Mouse (Mus musculus) CH12.LX (cell line): ENCODE results near the gene Alcam. TPM values are rescaled to one million over a fixed set of nuclear protein-coding genes. Genes with fewer than 3 reads are reported as not detected.

ENCODE experiments used
- DNase-seq: peaks from one replicate; pipeline ENCODE4 v3.0.0-alpha.2; 2013; ENCODE audit errors: extremely low read depth
- H3K27ac ChIP-seq: 2 replicates; pipeline ENCODE4 v1.5.1; 2012; ENCODE audit warnings: low read depth, mild to moderate bottlenecking, control low read depth, moderate library complexity; ENCODE audit not compliant: insufficient read depth
- H3K27me3 ChIP-seq: replicated peaks from 2 replicates; pipeline ENCODE3; 2012; ENCODE audit warnings: inconsistent platforms
- H3K36me3 ChIP-seq, 2 experiments: replicated peaks in 1 of 2; 2 replicates each; pipeline versions ENCODE3 to v1.6.1; 2012; ENCODE audit warnings: inconsistent platforms in 1 of 2, low read length in 1 of 2, mild to moderate bottlenecking in 1 of 2, mixed read lengths in 1 of 2, moderate library complexity in 1 of 2; ENCODE audit not compliant: control insufficient read depth in 1 of 2, insufficient read depth in 1 of 2
- H3K4me1 ChIP-seq, 2 experiments: 2 replicates each; pipeline ENCODE4 v1.6.1; 2012; ENCODE audit warnings: inconsistent platforms in 1 of 2, moderate library complexity in 1 of 2; ENCODE audit not compliant: insufficient read depth in 2 of 2, control insufficient read depth in 1 of 2
- H3K4me2 ChIP-seq: 2 replicates; pipeline ENCODE4 v1.6.1; 2012; ENCODE audit warnings: low read depth, mild to moderate bottlenecking, control low read depth; ENCODE audit not compliant: poor library complexity, insufficient read depth, severe bottlenecking
- H3K4me3 ChIP-seq, 3 experiments: fragments of 150-350 bp in 1 of 3; sonication (generic) in 1 of 3; replicated peaks in 1 of 3; 2 replicates each; pipeline versions ENCODE3 to v1.5.1; 2011 to 2012; ENCODE audit warnings: low read depth in 2 of 3, low read length in 2 of 3, mild to moderate bottlenecking in 2 of 3, moderate library complexity in 2 of 3, control low read depth in 1 of 3, improper control_type of control experiment in 1 of 3, inconsistent platforms in 1 of 3, mixed read lengths in 1 of 3; ENCODE audit not compliant: poor library complexity in 1 of 3
- H3K79me2 ChIP-seq: replicated peaks from 2 replicates; pipeline ENCODE4 v1.6.1; 2012; ENCODE audit warnings: mild to moderate bottlenecking, moderate library complexity; ENCODE audit not compliant: control insufficient read depth, poor library complexity, insufficient read depth, severe bottlenecking; ENCODE audit errors: extremely low read depth
- H3K9ac ChIP-seq: 2 replicates; pipeline ENCODE4 v1.6.1; 2012; ENCODE audit warnings: low read depth, mild to moderate bottlenecking, control low read depth, moderate library complexity; ENCODE audit not compliant: insufficient read depth
- H3K9me3 ChIP-seq: replicated peaks from 2 replicates; pipeline ENCODE3; 2012; ENCODE audit warnings: low read length, inconsistent platforms, mixed read lengths
- CHD1 ChIP-seq: IDR thresholded peaks from 2 replicates; pipeline ENCODE4 v1.6.1; 2012; ENCODE audit warnings: low read depth, low read length, improper control_type of control experiment, inconsistent platforms
- CHD2 ChIP-seq: IDR thresholded peaks from 2 replicates; pipeline ENCODE4 v1.6.1; 2011; ENCODE audit warnings: low read length, improper control_type of control experiment
- CTCF ChIP-seq, 2 experiments: IDR thresholded peaks in 1 of 2; conservative IDR thresholded peaks in 1 of 2; 2 replicates each; pipeline ENCODE4 v1.5.1; 2011 to 2012; ENCODE audit warnings: low read depth in 2 of 2, low read length in 2 of 2, improper control_type of control experiment in 1 of 2, inconsistent platforms in 1 of 2, mild to moderate bottlenecking in 1 of 2, moderate library complexity in 1 of 2
- E2F4 ChIP-seq: IDR thresholded peaks from 2 replicates; pipeline ENCODE4 v1.6.1; 2011; ENCODE audit warnings: low read depth, low read length, improper control_type of control experiment; ENCODE audit not compliant: insufficient replicate concordance
- ELF1 ChIP-seq: IDR thresholded peaks from 2 replicates; pipeline ENCODE4 v1.6.1; 2014; ENCODE audit warnings: low read depth, mild to moderate bottlenecking, inconsistent platforms, low read length, improper control_type of control experiment
- EP300 ChIP-seq: IDR thresholded peaks from 2 replicates; pipeline ENCODE4 v1.6.1; 2011; ENCODE audit warnings: low read length, improper control_type of control experiment
- ETS1 ChIP-seq: conservative IDR thresholded peaks from 2 replicates; pipeline ENCODE4 v1.6.1; 2012; ENCODE audit warnings: low read depth, mild to moderate bottlenecking, inconsistent platforms, low read length, improper control_type of control experiment, moderate library complexity
- GABPA ChIP-seq: IDR thresholded peaks from 2 replicates; pipeline ENCODE4 v1.6.1; 2012; ENCODE audit warnings: low read depth, low read length, improper control_type of control experiment, inconsistent platforms; ENCODE audit not compliant: insufficient replicate concordance
- IRF4 ChIP-seq: IDR thresholded peaks from 2 replicates; pipeline ENCODE4 v1.6.1; 2014; ENCODE audit warnings: low read depth, mild to moderate bottlenecking, inconsistent platforms, low read length, improper control_type of control experiment
- JUN ChIP-seq: IDR thresholded peaks from 2 replicates; pipeline ENCODE4 v1.6.1; 2011; ENCODE audit warnings: low read depth, mild to moderate bottlenecking, low read length, improper control_type of control experiment, moderate library complexity; ENCODE audit not compliant: insufficient read depth
- JUND ChIP-seq: conservative IDR thresholded peaks from 2 replicates; pipeline ENCODE4 v1.6.1; 2011; ENCODE audit warnings: low read depth, low read length, improper control_type of control experiment
- KAT2A ChIP-seq: IDR thresholded peaks from 2 replicates; pipeline ENCODE4 v1.6.1; 2012; ENCODE audit warnings: low read length, improper control_type of control experiment, inconsistent platforms; ENCODE audit not compliant: insufficient replicate concordance
- MAFK ChIP-seq: IDR thresholded peaks from 2 replicates; pipeline ENCODE4 v1.6.1; 2011; ENCODE audit warnings: low read length, improper control_type of control experiment; ENCODE audit not compliant: insufficient replicate concordance
- MYC ChIP-seq: IDR thresholded peaks from 2 replicates; pipeline ENCODE4 v1.6.1; 2011; ENCODE audit warnings: low read depth, mild to moderate bottlenecking, improper control_type of control experiment, low read length
- NELFE ChIP-seq: IDR thresholded peaks from 2 replicates; pipeline ENCODE4 v1.6.1; 2011; ENCODE audit warnings: low read depth, low read length, improper control_type of control experiment
- NRF1 ChIP-seq: IDR thresholded peaks from 2 replicates; pipeline ENCODE4 v1.6.1; 2014; ENCODE audit warnings: low read depth, mild to moderate bottlenecking, inconsistent platforms, low read length, improper control_type of control experiment, moderate library complexity
- PAX5 ChIP-seq: IDR thresholded peaks from 2 replicates; pipeline ENCODE4 v1.6.1; 2012; ENCODE audit warnings: low read length, inconsistent platforms, mixed read lengths
- POLR2AphosphoS2 ChIP-seq: IDR thresholded peaks from 2 replicates; pipeline ENCODE4 v1.6.1; 2011; ENCODE audit warnings: low read depth, low read length, improper control_type of control experiment
- RAD21 ChIP-seq: IDR thresholded peaks from 2 replicates; pipeline ENCODE4 v1.6.1; 2011; ENCODE audit warnings: low read depth, mild to moderate bottlenecking, low read length, improper control_type of control experiment, moderate library complexity
- SIN3A ChIP-seq: IDR thresholded peaks from 2 replicates; pipeline ENCODE4 v1.6.1; 2012; ENCODE audit warnings: low read length, improper control_type of control experiment, inconsistent platforms
- SMC3 ChIP-seq: IDR thresholded peaks from 2 replicates; pipeline ENCODE4 v1.6.1; 2011; ENCODE audit warnings: low read depth, low read length, improper control_type of control experiment
- TBP ChIP-seq: conservative IDR thresholded peaks from 2 replicates; pipeline ENCODE4 v1.6.1; 2011; ENCODE audit warnings: low read depth, low read length, improper control_type of control experiment
- TCF12 ChIP-seq: IDR thresholded peaks from 2 replicates; pipeline ENCODE4 v1.6.1; 2014; ENCODE audit warnings: low read depth, mild to moderate bottlenecking, inconsistent platforms, low read length, improper control_type of control experiment
- UBTF ChIP-seq: IDR thresholded peaks from 2 replicates; pipeline ENCODE4 v1.6.1; 2012; ENCODE audit warnings: low read depth, mild to moderate bottlenecking, inconsistent platforms, low read length, improper control_type of control experiment, moderate library complexity
- USF1 ChIP-seq: IDR thresholded peaks from 2 replicates; pipeline ENCODE4 v1.6.1; 2014; ENCODE audit warnings: low read depth, mild to moderate bottlenecking, inconsistent platforms, low read length, improper control_type of control experiment
- ZC3H11A ChIP-seq: IDR thresholded peaks from 2 replicates; pipeline ENCODE4 v1.6.1; 2012; ENCODE audit warnings: low read depth, mild to moderate bottlenecking, inconsistent platforms, low read length, improper control_type of control experiment
- ZKSCAN1 ChIP-seq: IDR thresholded peaks from 2 replicates; pipeline ENCODE4 v1.6.1; 2012; ENCODE audit warnings: low read depth, inconsistent platforms, low read length, improper control_type of control experiment, borderline replicate concordance
- ZMIZ1 ChIP-seq: IDR thresholded peaks from 2 replicates; pipeline ENCODE4 v1.6.1; 2012; ENCODE audit warnings: low read depth, mild to moderate bottlenecking, inconsistent platforms, low read length, improper control_type of control experiment
- ZNF384 ChIP-seq: IDR thresholded peaks from 2 replicates; pipeline ENCODE4 v1.6.1; 2012; ENCODE audit warnings: low read depth, low read length, improper control_type of control experiment, inconsistent platforms
- dilution Hi-C: fragments of 300-500 bp; cut with MboI; formaldehyde crosslinking; loops from 2 replicates; pipeline ENCODE4 v1.14.3; 2020; ENCODE audit warnings: low sequenced_read_pairs; ENCODE audit not compliant: extremely low pct_unique_long_range_greater_than_20kb, extremely low pct_ligation_motif_present
- in situ Hi-C: fragments of 300-500 bp; cut with MboI; formaldehyde crosslinking; loops from 3 replicates; pipeline ENCODE4 v1.14.3; 2019; ENCODE audit warnings: low sequenced_read_pairs, low pct_ligation_motif_present, low pct_unique_long_range_greater_than_20kb, mixed read lengths
- polyA plus RNA-seq: library from polyadenylated mRNA; unstranded; fragments of >175 nt; gene quantifications from 2 replicates; pipeline ENCODE4 v1.2.1, GENCODE M21; 2012; ENCODE audit warnings: low read depth; ENCODE audit not compliant: insufficient read length
- total RNA-seq, 2 experiments: library from RNA; depleted of rRNA; stranded (reverse); fragments of 300-350 nt in 1 of 2; fragments of >200 nt in 1 of 2; gene quantifications; 2 replicates each; pipeline ENCODE4 v1.2.3; 2012 to 2014

The Alcam gene
- total and polyA plus RNA-seq, 3 experiments = 26.3 to 56.7 (median 54.6) TPM

DNA sequence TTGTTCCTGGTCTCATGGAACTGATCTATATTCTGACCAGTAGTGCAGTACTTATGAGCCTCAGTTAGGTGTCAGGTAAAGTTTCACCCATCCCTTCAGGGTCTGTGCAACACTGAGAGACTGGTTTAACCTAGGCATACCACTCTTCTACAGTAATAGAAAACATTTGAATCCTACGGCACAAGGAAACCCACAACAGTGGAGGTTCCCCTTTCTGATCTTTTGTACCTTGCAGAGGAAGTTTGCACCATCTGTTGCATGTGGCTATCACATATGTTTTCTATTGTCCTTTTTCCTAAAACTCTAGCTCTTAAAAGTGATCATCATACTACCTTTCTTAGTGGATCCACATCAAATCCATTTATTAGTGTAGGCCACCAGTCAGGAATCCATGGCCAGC, 10.7 kb upstream of the Alcam start:
- Histone ChIP-seq H3K4me1 (peaks cover 8 to 36% of the 10 kb centered on the region in 2 experiments), H3K4me3 (no peak overlapping the region), H3K27me3 (no peaks in the 10 kb centered on the region), H3K36me3 (no peaks in the 10 kb centered on the region), H3K27ac (no peak overlapping the region), H3K79me2 (no peaks in the 10 kb centered on the region), H3K4me2 (no peak overlapping the region), H3K9me3 (no peaks in the 10 kb centered on the region), H3K9ac (no peak overlapping the region)
- TF ChIP-seq IRF4 (0 out of 2 replicates have a peak, but pooled peaks have one; percentile 14), EP300 (peak; percentile 16; the same call in 1 of the 2 replicates), TBP (no peak)
- DNase-seq = peak; percentile 41
- dilution Hi-C loops = no loop called here
- in situ Hi-C loops = loop anchor here (25.0 kb wide), 4 partner anchors 148 to 773 kb away; no protein-coding TSS in a partner anchor

DNA sequence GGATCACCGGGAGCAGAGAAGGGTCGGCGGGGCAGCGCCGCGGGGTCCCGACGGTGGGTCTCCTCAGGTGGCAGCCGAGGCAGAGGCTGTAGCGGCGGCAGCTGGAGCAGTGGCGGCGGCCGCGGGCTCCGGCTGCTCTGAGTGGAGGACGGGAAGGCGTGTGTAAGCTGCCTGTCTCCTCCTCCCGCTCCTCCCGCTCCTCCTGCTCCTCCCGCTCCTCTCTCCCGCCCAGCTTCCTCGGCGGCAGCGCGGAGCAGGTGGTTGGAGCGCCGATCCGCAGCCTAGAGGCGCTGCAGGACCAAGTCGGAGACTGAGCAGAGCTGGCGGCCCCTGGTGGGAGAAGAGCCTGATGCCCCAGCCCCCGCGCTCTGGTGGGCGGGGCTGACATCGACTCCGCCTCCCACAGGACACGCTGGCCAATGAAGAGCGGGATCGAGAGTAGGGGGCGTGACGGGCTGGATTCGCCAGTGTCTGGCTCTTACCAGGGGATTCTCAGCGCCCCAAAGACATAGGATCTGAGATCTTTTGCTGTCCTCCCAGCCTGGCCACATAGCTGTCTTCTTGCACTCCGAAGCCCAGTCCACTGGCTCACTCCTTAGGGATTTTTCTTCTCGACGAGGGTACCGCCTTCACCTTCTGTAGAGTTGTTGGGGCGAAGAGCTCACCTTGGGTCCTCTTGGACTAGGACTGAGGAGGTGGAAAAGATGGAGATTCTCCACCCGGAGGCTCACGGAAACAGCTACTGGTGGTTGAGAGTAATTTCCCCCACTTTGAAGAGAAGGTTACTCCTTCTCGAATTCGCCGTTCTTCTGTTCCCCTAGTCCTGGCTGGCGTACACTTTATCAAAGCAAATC, 785 bp downstream of the Alcam start:
- peak overlapping the region; percentile 70 for H3K9ac ChIP-seq
- H3K4me3 ChIP-seq = peak overlapping the region; percentile 89 to 93 (median 89)
- DNase-seq = peak; percentile 98
- H3K27ac ChIP-seq = peak overlapping the region; percentile 21; the same call in 1 of the 2 replicates
- H3K9me3 ChIP-seq = no peaks in the 10 kb centered on the region
- dilution Hi-C loops = no loop called here
- in situ Hi-C loops = loop anchor here (5.0 to 25.0 kb wide), 6 partner anchors 141 to 784 kb away; no protein-coding TSS in a partner anchor
- peaks cover 0 to 33% of the 10 kb centered on the region in 2 experiments; a peak in 2 of 4 replicates for H3K4me1 ChIP-seq
- no peaks in the 10 kb centered on the region for H3K36me3 ChIP-seq
- no peaks in the 10 kb centered on the region for H3K27me3 ChIP-seq
- peak overlapping the region; percentile 98 for H3K4me2 ChIP-seq
- peaks cover 45% of the 10 kb centered on the region for H3K79me2 ChIP-seq
- TF ChIP-seq TCF12 = peak; percentile 76
- TF ChIP-seq MAFK = no peak
- TF ChIP-seq CHD2 = peak; percentile 71; the same call in 1 of the 2 replicates
- no peak for TF ChIP-seq NRF1
- TF ChIP-seq MYC = 0 out of 2 replicates have a peak, but pooled peaks have one; percentile 45
- peak; percentile 92 for TF ChIP-seq SMC3
- peak; percentile 97 for TF ChIP-seq RAD21
- TF ChIP-seq ZC3H11A = peak; percentile 76
- TF ChIP-seq ZKSCAN1 = no peak
- TF ChIP-seq TBP = peak; percentile 64; the same call in 1 of the 2 replicates
- TF ChIP-seq CHD1 = peak; percentile 97; the same call in 1 of the 2 replicates
- no peak for TF ChIP-seq JUND
- TF ChIP-seq ELF1 = peak; percentile 65
- peak; percentile 13; the same call in 1 of the 2 replicates for TF ChIP-seq ZNF384
- peak in 1 of 2 experiments; percentile 100; a peak in 2 of 4 replicates for TF ChIP-seq CTCF (conservative IDR thresholded peaks at IDR 0.05 in 1 of 2, IDR thresholded peaks at IDR 0.05 in 1 of 2; ENCODE audit: low read depth in 2 of 2, low read length in 2 of 2)
- TF ChIP-seq JUN = no peak
- TF ChIP-seq GABPA = no peak
- TF ChIP-seq E2F4 = no peak
- 0 out of 2 replicates have a peak, but pooled peaks have one; percentile 42 for TF ChIP-seq POLR2AphosphoS2
- TF ChIP-seq USF1 = no peak
- TF ChIP-seq ETS1 = 0 out of 2 replicates have a peak, but pooled peaks have one; percentile 28
- peak; percentile 88 for TF ChIP-seq UBTF
- peak; percentile 89 for TF ChIP-seq NELFE
- TF ChIP-seq ZMIZ1 = peak; percentile 80
- TF ChIP-seq PAX5 = no peak
- TF ChIP-seq KAT2A = 0 out of 2 replicates have a peak, but pooled peaks have one; percentile 45
- TF ChIP-seq IRF4 = peak; percentile 79
- TF ChIP-seq SIN3A = peak; percentile 91
